Mouse (Mus musculus) CD4-positive helper T cell, adult 2 months (primary cell): ENCODE measurements around the gene Gm17604.

Experiments used
- DNase-seq: peaks from one replicate; pipeline ENCODE4 v3.0.0-alpha.2; 2012; ENCODE audit warnings: low read depth, missing footprints, low spot score

Gm17604 gene

DNA sequence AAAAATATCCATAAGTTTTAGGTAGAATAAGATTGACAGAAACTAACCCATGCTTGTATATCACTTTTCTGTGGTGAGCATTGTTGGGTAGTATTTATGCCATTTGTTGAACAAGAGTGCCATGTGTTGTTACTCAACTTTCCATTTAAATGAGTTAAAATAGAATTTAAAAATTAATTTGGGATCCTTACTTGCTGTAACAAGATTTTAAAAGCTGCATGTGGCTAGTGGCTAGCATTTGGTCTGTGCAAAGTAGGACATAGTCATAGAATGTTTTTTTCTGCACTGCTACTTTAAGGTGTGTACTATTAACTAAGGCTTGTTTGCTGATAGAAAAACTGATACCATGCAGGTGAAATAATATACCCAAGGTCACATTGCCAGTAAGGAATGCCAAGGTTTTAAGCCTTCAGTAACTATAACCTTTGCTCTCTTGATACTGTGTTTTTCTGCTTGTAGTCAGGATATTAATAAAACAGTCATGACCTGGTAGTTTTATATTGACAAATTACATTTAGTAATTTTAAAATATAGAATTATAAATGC is at the start of gene Gm17604:
Gene Gm17604, minus strand, starts transcription at position 51 of the 546 bp plus-strand sequence.
- no peak for DNase-seq

DNA sequence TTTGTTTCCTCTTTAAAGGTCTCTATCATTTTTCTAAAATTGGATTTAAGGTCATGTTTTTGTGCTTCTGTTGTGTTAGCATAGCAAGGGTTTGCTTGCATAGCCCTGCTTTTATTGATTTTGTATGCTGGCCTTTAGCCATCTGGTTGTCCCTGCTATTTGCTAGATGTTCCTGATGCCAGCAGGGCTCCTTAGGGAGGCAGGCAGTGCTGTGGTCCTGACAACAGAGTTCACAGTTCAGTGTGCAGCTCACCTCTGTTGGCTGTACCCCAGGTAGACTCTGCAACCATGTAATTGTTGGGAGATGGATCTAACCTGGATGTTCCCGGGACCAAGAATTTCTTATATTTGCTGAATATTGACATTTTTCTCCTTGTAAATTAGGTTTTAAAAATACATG is 45.3 kb upstream of the Gm17604 start:
- DNase-seq: no peak

DNA sequence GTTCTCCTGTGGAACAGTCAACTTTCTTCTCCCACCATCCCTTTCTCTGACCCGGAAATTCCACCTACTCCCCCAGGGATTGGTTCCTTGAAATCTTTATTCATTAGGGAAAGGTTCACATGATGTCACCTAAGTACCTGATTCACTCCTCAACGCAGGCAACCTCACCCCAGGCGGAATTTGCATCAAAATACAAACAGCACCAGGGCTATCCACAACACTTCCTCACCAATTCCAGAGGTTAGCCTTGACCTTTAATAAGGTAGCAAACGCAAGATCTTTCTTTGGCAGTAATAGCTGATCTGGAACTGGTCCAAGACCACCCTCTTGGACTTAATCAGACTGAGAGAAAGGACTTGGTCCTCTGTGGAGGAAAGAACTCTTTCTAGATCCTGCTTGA is 1.5 kb downstream of the Gm17604 start:
- no peak for DNase-seq

DNA sequence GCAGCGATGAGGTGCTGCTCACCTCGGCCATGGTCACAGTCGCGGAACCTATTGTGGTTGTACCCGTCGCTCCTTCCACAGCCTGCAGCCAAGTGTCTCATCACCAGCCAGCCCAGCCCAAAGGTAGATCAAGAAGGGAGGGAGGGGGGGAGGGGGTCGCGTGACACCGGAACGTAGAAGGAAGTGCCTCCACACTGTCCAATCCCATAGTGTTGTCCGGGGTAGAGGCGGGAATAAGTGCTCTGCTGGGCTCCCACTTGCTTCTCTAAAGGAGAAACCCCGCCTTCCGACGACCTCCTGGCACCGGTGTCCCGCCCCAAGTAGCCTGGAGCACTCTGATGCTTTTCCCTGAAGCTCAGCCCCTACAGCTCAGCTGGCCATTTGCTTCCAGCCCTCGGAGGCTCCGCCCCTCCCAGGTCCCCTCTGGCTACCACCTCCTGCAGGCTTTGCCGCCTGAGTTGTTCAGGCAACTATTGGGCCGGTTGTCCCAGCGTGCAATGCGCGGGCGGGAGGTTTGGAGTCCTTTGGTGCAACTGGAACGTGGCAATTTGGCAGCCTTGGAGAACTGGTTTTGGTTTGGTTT is 24.3 kb downstream of the Gm17604 start, which contains the start of the genes Mospd2 and Fancb:
Gene Mospd2, minus strand, starts transcription at position 183 of the 583 bp plus-strand sequence.
Gene Fancb, plus strand, starts transcription at position 400 of the 583 bp plus-strand sequence.
- DNase-seq: peak; percentile 91

DNA sequence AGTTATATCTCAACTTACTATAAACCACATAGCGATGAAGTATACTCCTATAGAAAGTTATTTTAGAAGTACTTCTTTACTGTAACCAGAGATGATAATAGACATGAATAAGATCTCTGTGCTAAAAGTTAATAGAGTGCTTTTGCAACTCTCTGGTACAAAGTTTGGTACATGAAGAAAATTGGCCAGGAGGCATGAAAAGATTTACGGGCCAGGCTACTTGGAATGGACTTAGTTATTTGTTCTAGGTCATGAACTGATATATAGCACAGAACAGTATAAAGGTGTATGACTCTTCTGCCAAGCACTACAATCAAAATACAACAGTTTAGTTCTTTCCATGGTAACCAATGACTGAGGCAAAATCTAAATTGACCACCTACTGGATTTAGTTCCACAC is 25.8 kb downstream of the Gm17604 start:
- DNase-seq: no peak

DNA sequence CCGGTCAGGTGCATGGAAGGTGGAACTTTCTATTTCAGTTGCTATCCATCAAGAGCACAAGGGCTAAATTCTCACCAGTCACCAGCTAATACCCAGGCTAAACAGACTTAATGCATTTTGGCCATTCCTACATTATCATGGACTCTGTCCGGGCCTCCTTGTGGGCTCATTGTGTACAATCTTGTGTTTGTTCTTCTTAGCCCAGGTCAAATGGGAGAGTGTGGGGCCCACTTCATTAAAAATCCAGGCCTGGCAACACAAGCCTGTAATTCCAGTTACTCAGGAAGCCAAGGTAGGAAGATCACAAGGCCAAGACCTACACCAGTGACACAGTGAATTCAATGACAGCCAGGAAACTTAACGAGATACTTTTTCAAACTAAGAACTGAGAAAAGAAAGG is 33.4 kb downstream of the Gm17604 start:
- no peak for DNase-seq

DNA sequence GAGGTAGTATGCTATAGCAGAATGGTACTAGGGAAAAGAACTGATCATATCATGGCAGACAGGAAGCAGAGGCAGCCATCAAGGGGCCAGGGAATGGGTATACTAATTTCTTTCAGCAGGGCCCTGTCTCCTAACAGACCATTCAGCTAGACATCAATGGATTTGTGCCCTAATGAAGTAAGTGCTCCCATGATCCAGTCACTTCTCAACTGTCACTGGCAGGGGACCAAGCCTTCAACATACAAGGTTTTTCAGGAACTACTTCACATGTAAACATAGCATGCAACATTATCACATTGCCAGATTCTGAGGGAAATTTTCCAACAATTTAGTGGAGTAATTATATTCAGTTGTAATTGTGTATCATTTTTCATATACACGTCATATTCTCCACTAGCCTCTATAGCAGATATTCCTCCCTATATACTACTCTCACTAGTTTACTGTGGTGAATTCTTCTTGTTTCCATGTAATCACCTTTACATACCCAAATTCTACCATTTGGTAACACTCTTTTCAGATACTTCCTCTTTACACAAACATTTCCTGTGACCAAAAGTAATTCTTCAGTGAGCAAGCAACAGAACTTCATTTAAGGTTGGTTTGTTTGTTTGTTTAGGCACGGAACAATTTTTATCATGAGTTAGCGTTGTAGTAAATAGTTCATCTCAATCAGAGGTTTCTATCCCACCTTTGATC is 38.7 kb downstream of the Gm17604 start:
- no peak for DNase-seq
